Mouse (Mus musculus) forebrain, embryonic 16.5 days (tissue): ENCODE results near the gene Spindoc. TPM values are rescaled to one million over a fixed set of nuclear protein-coding genes. Genes with fewer than 3 reads are reported as not detected.
A peak's percentile ranks its signal among the peaks of the same experiment; 100 is the strongest.

Experiments used
- ATAC-seq: fragments of 200-750 bp; cut with Nextera tagmentation; 2 replicates; pipeline ENCODE4 v1.8.0; 2017; ENCODE audit warnings: mild to moderate bottlenecking, moderate library complexity
- H3K27ac ChIP-seq: fragments of 300-500 bp; sonication (generic); 2 replicates; pipeline ENCODE4 v1.5.1; 2014; ENCODE audit warnings: low read length, control low read depth
- H3K27me3 ChIP-seq: fragments of 300-500 bp; sonication (generic); replicated peaks from 2 replicates; pipeline ENCODE4 v1.6.1; 2014; ENCODE audit warnings: low read length; ENCODE audit not compliant: control insufficient read depth, insufficient read depth
- H3K36me3 ChIP-seq: fragments of 300-500 bp; sonication (generic); 2 replicates; pipeline ENCODE4 v1.6.1; 2014; ENCODE audit not compliant: control insufficient read depth, insufficient read depth
- H3K4me1 ChIP-seq: fragments of 300-500 bp; sonication (generic); replicated peaks from 2 replicates; pipeline ENCODE4 v1.6.1; 2014; ENCODE audit warnings: low read length; ENCODE audit not compliant: control insufficient read depth, insufficient read depth
- H3K4me2 ChIP-seq: fragments of 300-500 bp; sonication (generic); 2 replicates; pipeline ENCODE4 v1.6.1; 2014; ENCODE audit warnings: mild to moderate bottlenecking, low read length, control low read depth
- H3K4me3 ChIP-seq: fragments of 300-500 bp; sonication (generic); replicated peaks from 2 replicates; pipeline ENCODE4 v1.5.1; 2014; ENCODE audit warnings: mild to moderate bottlenecking, low read length, control low read depth
- H3K9ac ChIP-seq: fragments of 300-500 bp; sonication (generic); replicated peaks from 2 replicates; pipeline ENCODE4 v1.6.1; 2014; ENCODE audit warnings: low read depth, low read length, control low read depth
- H3K9me3 ChIP-seq: fragments of 300-500 bp; sonication (generic); 2 replicates; pipeline ENCODE4 v1.6.1; 2016; ENCODE audit warnings: low read length; ENCODE audit not compliant: control insufficient read depth
- WGBS: fragments of 180-500 bp; shearing (Covaris S2); extraction: QIAGEN DNeasy Blood & Tissue Kit; methylation state at CpG from one replicate; pipeline ENCODE4 v1.1.7; 2014; 5-methylcytosine and 5-hydroxymethylcytosine counted together
- polyA plus RNA-seq: library from polyadenylated mRNA; unstranded; fragments of >200 nt; fragmentation: Nextera tagmentation; extraction: Ambion mirVana; gene quantifications from 2 replicates; pipeline ENCODE4 v1.2.1, GENCODE M21; 2015

Gene Spindoc
- polyA plus RNA-seq, 1 experiment from 2014 or later = 35.8 TPM

GRCm38 (mm10) chr19:7340780-7341475, 41.9 kb downstream of the Spindoc start:
- WGBS = under 1% methylated on average over 32 of the region's 46 CpGs
- Histone ChIP-seq H3K4me1 (peaks cover 34% of the 10 kb centered on the region), H3K9me3 (no peaks in the 10 kb centered on the region), H3K4me2 (peak overlapping the region; percentile 98), H3K9ac (peak overlapping the region; percentile 92), H3K4me3 (peak overlapping the region; percentile 89), H3K27ac (peak overlapping the region; percentile 88), H3K36me3 (no peaks in the 10 kb centered on the region), H3K27me3 (no peaks in the 10 kb centered on the region)
- ATAC-seq = peak; percentile 74

GRCm38 (mm10) chr19:7340371-7340779, 42.4 kb downstream of the Spindoc start:
- Histone ChIP-seq H3K9ac (peak overlapping the region; percentile 92), H3K9me3 (no peaks in the 10 kb centered on the region), H3K4me2 (peak overlapping the region; percentile 98), H3K36me3 (no peaks in the 10 kb centered on the region), H3K4me1 (peaks cover 35% of the 10 kb centered on the region), H3K4me3 (peak overlapping the region; percentile 89), H3K27ac (no peak overlapping the region; the same call in 1 of the 2 replicates), H3K27me3 (no peaks in the 10 kb centered on the region)
- WGBS = 1% methylated on average over 15 of the region's 15 CpGs
- ATAC-seq = no peak

GRCm38 (mm10) chr19:7339867-7340266, 42.9 kb downstream of the Spindoc start:
- no peaks in the 10 kb centered on the region for H3K27me3 ChIP-seq
- no peaks in the 10 kb centered on the region for H3K36me3 ChIP-seq
- H3K9me3 ChIP-seq = no peaks in the 10 kb centered on the region
- H3K4me3 ChIP-seq = peak overlapping the region; percentile 89
- H3K4me1 ChIP-seq = peaks cover 35% of the 10 kb centered on the region
- H3K9ac ChIP-seq = peak overlapping the region; percentile 92
- H3K4me2 ChIP-seq = peak overlapping the region; percentile 98
- WGBS = 44% methylated on average over 4 of the region's 4 CpGs
- no peak overlapping the region for H3K27ac ChIP-seq
- no peak for ATAC-seq

- Histone ChIP-seq H3K27me3 (no peaks in the 10 kb centered on the region), H3K4me3 (no peak overlapping the region), H3K4me1 (peaks cover 38% of the 10 kb centered on the region), H3K36me3 (no peaks in the 10 kb centered on the region), H3K9me3 (no peaks in the 10 kb centered on the region), H3K27ac (no peak overlapping the region), H3K4me2 (peak overlapping the region; percentile 98), H3K9ac (0 out of 2 replicates have a peak overlapping the region, but pooled peaks have one; percentile 7)
- ATAC-seq = no peak
- WGBS = 69% methylated on average over 5 of the region's 5 CpGs
These were observed 43.8 kb downstream of the Spindoc start for GRCm38 (mm10) chr19:7339026-7339425.

- Histone ChIP-seq H3K4me2 (no peak overlapping the region), H3K27me3 (no peaks in the 10 kb centered on the region), H3K36me3 (peaks cover 2% of the 10 kb centered on the region; the same call in 1 of the 2 replicates), H3K4me3 (no peak overlapping the region), H3K27ac (no peak overlapping the region), H3K9me3 (no peaks in the 10 kb centered on the region), H3K9ac (no peak overlapping the region), H3K4me1 (peaks cover 38% of the 10 kb centered on the region)
- WGBS = 91% methylated on average over 2 of the region's 2 CpGs
- ATAC-seq = no peak
These were observed 44.9 kb downstream of the Spindoc start for GRCm38 (mm10) chr19:7337781-7338342.

GRCm38 (mm10) chr19:7335656-7336055, 47.1 kb downstream of the Spindoc start:
- whole genome bisulfite sequencing = 89% methylated on average over 4 of the region's 4 CpGs
- H3K4me1 ChIP-seq = peaks cover 36% of the 10 kb centered on the region
- H3K9me3 ChIP-seq = no peaks in the 10 kb centered on the region
- peaks cover 2% of the 10 kb centered on the region; the same call in 1 of the 2 replicates for H3K36me3 ChIP-seq
- H3K9ac ChIP-seq = no peak overlapping the region
- H3K4me2 ChIP-seq = no peak overlapping the region
- ATAC-seq = no peak
- H3K27ac ChIP-seq = no peak overlapping the region
- no peaks in the 10 kb centered on the region for H3K27me3 ChIP-seq
- no peak overlapping the region for H3K4me3 ChIP-seq

- Histone ChIP-seq H3K27ac (no peak overlapping the region), H3K4me2 (no peak overlapping the region), H3K36me3 (peaks cover 2% of the 10 kb centered on the region; the same call in 1 of the 2 replicates), H3K9me3 (no peaks in the 10 kb centered on the region), H3K27me3 (no peaks in the 10 kb centered on the region), H3K9ac (no peak overlapping the region), H3K4me3 (no peak overlapping the region), H3K4me1 (peaks cover 22% of the 10 kb centered on the region)
- no peak for ATAC-seq
- WGBS = 83% methylated on average over 2 of the region's 2 CpGs
These were observed 48.7 kb downstream of the Spindoc start for GRCm38 (mm10) chr19:7334049-7334448.

GRCm38 (mm10) chr19:7321391-7321790, 61.4 kb downstream of the Spindoc start:
- Histone ChIP-seq H3K4me2 (no peak overlapping the region), H3K9ac (no peak overlapping the region), H3K9me3 (no peaks in the 10 kb centered on the region), H3K27me3 (no peaks in the 10 kb centered on the region), H3K4me1 (peaks cover 4% of the 10 kb centered on the region), H3K27ac (no peak overlapping the region), H3K36me3 (no peaks in the 10 kb centered on the region), H3K4me3 (no peak overlapping the region)
- 39% methylated on average over 3 of the region's 3 CpGs for WGBS
- no peak for ATAC-seq

- no peak for ATAC-seq
- Histone ChIP-seq H3K4me1 (peaks cover 9% of the 10 kb centered on the region), H3K4me3 (no peak overlapping the region), H3K9me3 (no peaks in the 10 kb centered on the region), H3K27me3 (no peaks in the 10 kb centered on the region), H3K27ac (no peak overlapping the region), H3K36me3 (no peaks in the 10 kb centered on the region), H3K4me2 (no peak overlapping the region), H3K9ac (no peak overlapping the region)
- 60% methylated on average over 2 of the region's 2 CpGs for WGBS
These were observed 62.6 kb downstream of the Spindoc start for GRCm38 (mm10) chr19:7320181-7320580.
